Mouse (Mus musculus) CD4-positive, CD25-positive, alpha-beta regulatory T cell, adult 2 months (primary cell): Measurements from ENCODE around the gene Ttll3.

Experiments
- DNase-seq: peaks from one replicate; pipeline ENCODE4 v3.0.0-alpha.2; 2012; ENCODE audit warnings: low read depth, low spot score

The Ttll3 gene

DNA sequence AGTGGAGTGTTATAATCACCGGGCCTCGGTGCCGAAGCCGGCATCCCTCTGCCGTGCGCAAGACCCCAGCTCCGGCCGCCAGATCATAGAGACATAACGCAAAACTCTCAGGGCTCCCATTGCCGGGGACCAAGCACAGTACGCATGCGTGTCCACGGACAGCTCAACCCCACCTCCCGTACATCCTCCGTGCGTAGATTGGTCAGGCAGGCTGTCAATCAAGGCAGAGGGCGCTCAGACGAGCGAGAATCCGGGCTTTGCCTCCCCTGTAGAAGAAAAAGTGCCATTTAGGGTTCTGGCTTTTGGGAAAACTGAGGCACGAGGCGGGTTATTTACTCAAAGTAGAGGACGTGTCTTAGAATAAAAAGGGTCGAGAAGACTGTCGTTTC lies 30.1 kb downstream of the Ttll3 start, which contains the start of gene Rpusd3:
Gene Rpusd3 (minus strand): TSS at position 142 of the 389 bp plus-strand sequence.
- DNase-seq = peak; percentile 100

DNA sequence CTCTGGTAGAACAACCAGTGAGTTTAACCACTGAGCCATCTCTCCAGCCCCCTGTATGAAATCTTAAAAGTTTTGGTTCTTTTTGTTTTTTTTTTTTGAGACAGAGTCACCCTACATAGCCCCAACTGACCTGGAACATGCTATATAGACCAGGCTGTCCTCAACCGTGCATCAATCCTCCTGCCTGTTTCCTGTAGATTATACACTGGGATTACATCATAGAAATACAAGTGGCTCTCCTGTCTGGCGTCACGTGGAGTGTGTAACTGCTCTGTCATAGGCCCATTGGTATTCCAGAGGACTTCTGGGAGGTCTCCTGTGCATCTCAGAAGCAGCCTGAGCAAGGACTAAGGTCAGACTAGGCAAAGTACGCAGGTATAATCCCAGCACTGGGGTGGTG lies 33.9 kb downstream of the Ttll3 start:
- DNase-seq = no peak

DNA sequence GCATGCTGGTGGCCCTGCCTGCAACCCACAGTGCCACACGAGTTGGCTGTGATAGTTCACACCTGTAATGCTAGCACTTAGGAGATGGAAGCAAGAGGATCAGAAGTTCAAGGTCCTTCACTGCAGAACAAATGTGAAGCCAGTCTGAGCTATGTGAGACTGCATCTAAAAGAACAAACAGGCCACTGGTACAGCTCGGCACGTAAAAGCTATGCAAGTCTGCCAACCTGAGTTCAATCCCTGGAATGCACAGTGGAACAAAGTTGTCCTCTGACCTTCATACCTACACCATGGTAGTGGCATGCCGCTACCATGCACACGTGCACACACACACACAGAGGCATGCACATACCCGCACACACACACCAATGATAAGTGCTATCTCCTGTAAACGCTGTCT lies 35.1 kb downstream of the Ttll3 start:
- no peak for DNase-seq

DNA sequence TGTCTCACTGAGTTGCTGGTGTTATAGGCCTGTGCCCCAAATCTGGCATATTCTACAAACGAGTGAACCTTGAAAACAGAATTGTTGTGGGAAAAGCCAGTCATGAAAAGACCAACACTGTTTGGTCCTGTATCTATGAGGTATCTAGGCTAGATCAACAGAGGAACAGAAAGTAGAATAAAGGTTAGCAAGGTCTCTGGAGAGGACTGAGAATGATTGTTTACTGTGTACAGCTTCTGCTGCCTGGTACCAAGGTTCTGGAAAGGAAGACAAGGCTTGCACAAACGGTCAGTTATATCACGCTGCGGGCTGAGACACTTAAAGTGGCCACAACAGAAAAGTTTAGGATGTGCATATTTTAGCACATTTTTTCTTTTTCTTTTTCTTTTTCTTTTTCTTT lies 37.6 kb downstream of the Ttll3 start:
- DNase-seq = no peak

DNA sequence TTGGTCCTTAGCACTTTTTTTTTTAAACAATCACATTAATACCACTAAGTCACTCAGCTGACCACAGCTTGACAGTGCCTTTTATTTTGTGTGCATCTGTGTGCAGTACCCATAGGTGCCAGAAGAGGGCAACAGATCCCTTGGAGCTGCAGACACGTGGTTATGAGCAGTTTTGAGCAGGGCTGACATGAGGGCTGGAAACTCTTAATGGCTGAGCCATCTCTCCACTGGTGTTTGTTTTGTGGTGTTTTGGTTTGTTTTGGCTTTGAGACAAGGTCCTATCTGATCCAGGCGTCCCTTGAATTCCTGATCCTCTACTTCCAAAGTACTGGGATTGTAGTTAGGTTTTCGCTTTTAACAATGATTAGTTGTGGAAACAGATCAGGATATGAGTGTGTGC lies 38.3 kb downstream of the Ttll3 start:
- peak; percentile 70 for DNase-seq

DNA sequence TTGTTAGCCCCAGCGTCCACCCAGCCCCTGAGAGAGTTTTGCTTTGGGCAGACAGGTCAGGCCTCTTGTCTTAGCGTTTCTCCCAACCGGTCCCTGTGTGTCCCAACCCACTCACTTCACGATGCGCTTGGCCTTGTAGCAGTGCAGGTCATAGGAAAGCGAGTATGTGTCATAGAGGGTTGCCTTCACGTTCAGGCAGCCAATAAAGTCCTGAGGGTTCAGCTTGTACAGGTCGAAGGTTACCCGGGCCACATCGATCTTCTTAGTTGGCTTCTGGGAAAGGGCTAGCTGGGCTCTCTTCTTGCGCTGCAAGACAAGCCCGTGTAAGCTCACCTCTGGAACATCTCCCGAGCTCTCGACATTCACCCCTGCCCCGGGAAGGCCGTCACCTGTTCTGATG lies 38.9 kb downstream of the Ttll3 start:
- DNase-seq = no peak

DNA sequence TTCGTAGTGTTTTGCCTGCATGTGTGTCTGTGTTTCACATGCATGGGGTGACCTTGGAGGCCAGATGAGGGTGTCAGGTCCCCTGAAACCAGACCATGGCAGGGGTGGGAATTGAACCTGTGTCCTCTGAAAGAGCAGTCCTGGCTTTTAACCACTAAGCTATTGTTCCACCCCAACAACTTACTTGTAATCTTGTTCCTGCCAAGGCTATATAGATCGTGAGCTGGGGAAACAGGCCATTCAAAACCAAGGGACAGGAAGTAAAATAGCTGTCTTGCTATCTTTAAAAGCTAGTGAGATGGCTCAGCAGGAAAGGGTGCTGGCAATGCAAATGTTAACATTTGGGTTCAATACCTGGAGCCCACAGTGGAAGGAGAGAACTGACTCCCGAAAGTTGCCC lies 40.9 kb downstream of the Ttll3 start:
- no peak for DNase-seq

DNA sequence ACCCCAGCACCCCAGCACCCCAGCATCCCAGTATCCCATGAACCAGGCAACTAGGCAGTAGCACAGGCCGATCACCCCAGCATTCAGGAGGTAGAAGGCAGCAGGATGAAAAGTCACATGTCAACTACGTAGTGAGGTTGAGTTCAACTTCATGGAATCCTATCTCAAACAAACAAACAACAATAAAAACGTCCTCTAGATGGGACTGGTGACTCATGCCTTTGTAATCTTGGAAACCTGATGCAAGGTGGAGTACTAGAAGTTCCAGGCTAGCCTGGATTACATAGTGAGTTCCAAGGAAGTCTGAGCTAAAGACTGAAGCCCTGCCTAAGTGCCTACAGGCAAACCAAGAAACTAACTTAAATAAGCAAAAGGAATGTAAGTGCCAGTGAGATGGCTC lies 41.8 kb downstream of the Ttll3 start:
- no peak for DNase-seq

DNA sequence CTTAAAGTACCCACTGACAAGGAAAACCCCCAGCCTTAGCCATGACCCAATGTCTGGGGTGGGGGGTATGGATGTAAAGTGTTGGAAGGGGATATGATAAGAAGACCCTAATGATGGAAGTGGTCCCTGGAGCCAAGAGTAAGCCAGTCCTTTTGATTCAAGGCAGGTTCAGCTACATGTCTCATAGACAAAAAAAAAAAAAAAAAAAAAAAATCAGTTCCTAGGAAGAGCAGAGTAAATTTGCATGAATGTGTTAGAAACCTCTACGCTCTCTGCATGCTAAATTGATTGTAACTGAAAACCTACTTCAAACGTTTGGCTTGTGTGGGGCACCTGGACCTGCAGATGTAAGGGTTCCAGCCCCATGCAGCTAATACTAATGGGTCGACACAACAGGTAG lies 42.7 kb downstream of the Ttll3 start:
- DNase-seq = no peak

DNA sequence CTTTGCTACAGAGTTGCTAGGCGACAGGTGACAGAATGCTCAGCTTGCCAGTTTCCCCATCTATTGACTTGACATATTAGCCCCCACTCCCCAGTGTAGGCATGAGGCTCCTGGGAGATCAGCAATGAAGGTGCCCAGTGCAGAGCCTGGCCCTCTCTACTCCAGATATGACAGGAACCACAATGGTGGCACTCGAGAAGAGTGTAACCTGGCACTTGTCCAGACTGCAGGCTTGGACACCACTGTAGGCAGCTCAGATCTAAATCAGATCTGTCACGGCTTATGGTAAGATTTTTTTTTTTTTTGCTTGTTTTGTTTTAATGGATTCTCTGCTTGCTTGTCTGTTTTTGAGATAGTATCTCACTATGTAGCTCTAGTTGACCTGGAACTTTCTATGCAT lies 44.6 kb downstream of the Ttll3 start:
- DNase-seq = no peak

DNA sequence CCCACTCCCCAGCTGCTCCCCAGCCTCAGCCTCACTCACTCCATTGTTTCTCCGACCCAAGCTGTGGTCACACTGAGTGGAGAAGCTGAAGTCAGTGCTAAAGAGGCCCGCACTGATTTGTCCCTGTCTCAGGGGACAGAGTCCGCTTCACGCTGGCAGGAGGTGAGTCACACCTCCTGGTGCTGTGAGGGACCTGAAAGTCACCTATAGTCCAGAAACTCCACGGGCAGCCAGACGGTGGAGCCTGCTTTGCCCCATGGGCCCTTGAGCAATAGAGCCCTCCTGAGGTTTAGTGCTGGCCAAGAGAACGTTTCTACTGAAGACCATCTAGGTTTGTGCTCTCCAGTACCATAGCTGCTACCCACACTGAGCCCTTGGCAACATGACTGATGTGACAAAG lies 45.6 kb downstream of the Ttll3 start:
- no peak for DNase-seq

DNA sequence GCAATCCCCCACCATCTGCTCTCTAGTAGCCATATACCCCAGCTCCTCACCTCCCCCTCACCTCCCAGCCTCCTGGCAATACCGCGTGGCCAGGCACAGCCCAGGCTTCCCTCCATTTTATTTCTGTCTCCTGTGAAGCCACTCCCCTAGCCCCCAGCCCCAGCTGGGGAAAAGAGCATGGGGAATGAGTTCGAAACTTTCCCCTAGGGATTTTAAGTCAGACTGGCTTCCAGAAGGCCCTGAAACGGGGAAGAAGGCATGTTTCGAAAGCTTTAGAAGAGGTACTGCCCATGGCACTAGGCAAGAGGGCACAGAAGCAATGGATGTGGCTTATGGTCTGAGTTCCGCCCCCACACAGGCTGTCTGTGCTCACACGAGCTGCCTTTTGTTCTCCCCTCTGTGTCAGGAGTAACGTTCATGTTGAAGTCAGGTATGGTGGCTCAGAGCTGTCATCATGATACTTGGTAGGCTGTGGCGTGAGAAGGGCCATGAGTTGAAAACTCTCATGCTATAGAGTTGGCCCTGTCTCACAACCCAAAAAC lies 46.7 kb downstream of the Ttll3 start, which contains the start of gene Cidec:
Gene Cidec (minus strand): TSS at position 97 of the 542 bp plus-strand sequence.
- no peak for DNase-seq

DNA sequence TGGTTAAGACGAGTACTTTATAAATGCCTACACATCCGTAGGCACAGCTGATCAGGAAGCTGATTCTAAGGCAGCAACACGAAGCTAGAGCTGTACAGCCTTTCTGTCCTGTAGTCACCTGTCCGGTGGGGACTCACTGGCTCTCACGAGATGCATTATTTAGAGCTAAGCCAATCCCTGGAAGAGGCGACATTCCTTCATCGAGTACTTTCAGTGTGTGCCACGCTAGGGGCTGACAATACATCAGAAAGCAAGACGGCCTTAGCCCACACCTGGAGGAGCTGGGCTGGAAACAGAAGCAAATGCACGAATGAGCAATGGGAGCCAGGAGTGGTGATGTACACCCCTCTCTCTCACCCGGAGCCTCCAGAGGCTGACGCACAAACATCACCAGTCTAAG lies 48.1 kb downstream of the Ttll3 start:
- DNase-seq = no peak

DNA sequence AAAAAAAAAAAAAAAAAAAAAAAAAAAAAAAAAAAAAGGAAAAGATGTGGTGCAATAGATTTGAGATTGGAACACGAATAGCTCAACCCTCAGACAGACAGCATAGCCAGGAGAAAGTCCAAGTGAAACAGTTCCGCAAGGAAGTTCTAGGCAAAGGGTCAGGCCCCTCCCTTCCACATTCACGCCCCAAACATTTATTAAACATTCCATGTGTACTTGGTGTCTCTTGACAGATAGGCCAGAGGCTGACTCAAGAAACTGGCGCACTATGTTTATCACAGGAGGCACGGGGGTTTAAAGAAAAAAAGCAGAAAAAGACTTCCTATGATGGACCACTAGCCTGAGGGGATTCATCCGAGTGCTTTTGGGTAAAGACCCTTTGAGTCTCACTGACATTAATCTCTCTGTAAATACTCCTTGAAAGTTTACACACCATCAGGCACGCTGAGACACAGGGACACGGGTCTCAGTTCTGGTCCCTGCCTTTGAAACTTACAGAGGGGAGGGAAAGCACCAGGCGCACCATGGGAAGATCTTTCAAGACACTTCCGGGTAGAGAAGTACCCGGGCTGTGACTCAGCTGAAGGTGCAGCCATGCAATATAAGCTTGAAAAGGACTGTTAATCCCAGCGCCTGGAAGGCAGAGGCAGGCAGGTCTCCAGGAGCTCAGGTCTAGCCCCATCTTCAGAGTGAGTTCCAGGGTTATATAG lies 49.8 kb downstream of the Ttll3 start:
- peak; percentile 15 for DNase-seq

DNA sequence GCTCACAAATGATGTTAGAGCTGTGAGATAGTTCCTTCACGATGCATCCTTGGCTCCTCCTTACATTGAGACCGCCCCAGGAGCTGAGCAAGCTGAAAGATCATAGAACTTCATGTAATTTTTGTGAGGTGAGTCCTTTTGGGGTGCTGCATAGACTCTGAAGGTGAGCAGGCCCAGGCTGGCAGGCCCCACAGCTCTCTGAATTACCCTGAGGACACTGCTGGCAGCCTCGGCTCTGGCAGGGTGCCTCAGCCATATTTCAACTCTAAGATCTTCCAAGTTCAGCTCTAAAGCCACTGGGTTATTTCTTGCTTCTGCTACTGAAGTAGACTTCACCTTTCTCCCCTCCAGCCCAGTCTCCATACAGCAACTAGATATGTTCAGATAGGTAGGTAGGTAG lies 51.6 kb downstream of the Ttll3 start:
- no peak for DNase-seq

DNA sequence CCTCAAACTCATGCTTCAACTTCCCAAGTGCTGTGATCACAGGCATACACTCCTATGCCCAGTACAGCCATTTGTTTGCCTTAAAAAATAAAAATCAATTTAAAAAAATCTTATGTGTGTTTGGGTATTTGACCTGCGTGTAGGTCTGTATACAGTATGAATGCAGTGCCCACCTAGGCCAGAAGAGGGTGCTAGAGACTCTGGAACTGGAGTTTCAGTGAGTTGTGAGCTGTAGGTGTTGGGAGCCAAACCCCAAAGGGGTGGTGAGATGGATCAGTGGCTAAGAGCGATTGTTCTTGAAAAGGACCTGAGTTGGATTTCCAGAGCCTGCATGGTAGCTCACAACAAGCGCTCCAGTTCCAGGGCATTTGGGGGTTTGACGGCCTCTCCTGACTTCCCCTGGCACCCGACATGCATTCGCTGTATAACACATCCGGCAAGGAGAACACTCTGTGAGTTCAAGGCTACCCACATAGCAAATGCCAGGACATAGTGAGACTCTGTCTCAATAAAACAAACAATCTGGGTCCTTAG lies 52.2 kb downstream of the Ttll3 start:
- DNase-seq = peak; percentile 90

DNA sequence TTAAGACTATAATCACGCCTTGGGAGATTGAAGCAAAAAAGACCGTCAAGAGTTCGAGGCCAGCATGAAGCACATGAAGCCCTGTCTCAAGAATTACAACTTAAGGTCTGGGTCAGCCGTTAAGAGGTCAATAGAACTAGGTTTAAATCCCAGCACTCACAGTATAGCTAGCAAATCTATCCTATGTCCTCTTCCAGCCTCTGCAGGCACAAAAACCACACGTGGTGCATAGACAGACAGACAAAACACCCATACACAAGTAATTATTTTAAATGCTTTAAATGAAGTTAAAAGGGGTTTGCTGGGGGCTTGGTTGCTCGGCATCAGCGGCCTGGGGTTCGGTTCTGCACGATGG lies 53.0 kb downstream of the Ttll3 start:
- DNase-seq = no peak

DNA sequence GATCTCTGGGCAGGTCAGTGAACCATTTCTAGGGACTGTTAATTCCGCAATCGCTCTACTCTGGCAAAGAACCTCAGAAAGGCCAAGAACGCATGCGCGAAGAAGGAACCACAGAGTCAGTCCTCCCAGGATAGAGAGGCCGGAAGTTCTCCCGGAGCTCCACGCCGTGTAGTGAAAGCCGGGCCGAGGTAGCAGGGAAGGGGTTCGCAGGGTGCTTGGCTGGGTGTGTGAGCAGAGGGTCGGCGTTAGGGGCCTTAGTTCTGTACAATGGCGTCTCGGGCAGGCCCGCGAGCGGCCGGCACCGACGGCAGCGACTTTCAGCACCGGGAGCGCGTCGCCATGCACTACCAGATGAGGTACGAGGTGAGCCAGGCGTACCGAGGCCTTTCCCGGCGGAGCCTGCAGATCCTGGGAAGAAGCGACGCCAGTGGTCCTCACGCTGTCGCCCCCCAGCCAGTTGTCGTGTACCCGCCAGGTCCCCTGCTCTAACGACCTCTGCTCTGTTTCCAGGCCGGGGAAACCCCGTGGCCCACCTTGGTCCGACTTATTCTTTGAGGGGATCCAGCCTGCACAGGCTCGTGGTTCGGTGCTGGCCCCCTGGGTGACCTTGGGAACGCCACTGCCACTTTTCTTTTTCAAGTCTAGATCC lies 53.5 kb downstream of the Ttll3 start, which contains the start of gene Jagn1:
Gene Jagn1 (plus strand): TSS at position 128 of the 649 bp plus-strand sequence.
- DNase-seq = peak; percentile 94

DNA sequence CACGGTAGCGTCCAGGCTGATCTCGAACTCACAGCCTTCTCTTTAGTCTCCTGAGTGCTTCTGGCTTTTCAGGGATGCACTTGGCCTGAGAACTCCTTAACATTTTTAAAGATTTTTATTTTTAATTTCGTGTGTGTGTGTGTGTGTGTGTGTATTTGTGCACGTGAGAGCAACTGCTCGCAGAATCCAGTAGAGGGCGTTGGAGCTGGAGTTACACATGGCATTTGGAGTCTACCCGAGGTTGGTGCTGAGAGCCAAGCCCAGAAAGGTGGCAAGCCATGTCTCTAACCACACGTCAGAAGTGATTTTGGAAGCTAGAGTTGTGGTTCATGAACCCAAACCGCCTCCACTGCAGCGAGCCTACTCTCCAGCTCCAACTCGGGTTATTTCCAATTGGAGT lies 54.0 kb downstream of the Ttll3 start:
- DNase-seq = peak; percentile 58

DNA sequence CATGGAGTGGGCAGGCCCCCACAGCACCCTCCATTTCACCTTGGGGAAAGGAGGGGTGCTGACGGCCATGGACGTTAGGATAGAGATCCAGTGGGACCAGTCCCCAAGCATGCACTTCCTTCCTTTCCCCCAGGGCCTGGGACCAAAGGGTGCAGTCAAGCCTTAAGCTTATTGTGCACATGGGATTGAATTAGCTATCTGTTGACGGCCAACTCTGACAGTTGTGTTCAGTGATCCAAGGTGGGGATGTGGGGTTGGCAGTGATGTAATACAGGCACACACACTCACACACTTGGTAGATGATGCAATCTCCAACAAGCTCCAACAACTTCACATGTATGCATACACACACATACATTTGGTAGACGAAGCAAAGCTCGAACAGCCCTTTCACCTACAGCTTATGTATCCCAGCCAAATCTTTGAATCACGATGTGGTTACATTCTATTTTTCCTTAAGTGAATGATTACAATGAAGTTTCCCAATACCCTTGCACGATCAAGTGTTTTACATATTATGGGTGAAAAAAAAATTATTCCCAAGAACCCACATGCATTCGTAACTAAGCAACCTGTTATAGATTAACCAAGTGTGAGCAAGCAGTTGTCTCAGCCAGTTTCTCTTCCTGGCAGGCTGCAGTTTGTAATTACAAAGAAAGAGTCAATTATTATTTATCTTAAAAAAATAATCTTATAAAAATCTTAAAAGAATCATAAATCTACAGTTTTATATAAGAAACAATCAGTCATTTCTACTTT lies 55.3 kb downstream of the Ttll3 start:
- DNase-seq = no peak

DNA sequence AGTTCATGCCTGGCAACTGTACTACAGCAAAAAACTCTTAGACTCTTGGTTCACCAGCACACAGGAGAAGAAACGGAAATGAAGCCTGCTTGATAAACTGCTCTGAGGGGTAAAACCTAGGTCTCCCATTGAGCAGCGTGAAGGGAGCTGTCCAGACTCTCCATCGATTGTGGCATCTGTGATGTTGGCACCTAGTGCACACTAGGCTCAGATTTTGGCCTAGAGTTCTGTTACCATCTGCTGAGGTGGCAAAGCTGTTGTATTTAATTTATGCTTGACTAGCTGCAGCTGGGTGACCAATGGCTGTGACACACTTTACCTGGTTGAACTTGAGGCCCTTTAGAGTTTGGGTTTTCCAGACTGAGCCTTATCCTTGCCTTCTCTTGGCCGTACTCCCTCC lies 58.6 kb downstream of the Ttll3 start:
- DNase-seq = no peak

DNA sequence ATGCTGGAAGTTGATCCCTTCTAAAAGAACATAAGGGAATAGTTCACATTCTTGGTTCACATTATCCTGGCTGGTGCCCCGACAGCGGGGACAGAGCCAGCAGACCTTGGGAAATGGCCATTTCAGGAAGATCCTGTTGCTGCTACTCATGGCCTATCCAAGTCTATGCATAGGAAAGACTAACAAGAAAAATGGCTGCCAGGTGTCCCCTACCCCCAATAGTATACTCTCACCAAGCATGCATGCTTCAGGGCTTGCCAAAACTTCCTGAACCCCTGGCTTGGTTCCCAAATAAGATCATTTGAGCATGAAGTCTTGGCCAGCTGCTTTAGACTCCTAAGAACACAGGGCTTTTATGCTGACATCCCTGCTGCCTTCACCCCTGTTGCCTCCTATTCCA lies 62.8 kb downstream of the Ttll3 start:
- no peak for DNase-seq
